Mouse (Mus musculus) midbrain, embryonic 11.5 days (tissue): ENCODE data around the gene Tmed4. TPM values are rescaled to one million over a fixed set of nuclear protein-coding genes. Genes with fewer than 3 reads are reported as not detected.
A peak's percentile ranks its signal among the peaks of the same experiment; 100 is the strongest.

Source experiments
- ATAC-seq: fragments of 200-750 bp; cut with Nextera tagmentation; 2 replicates; pipeline ENCODE4 v1.8.0; 2017; ENCODE audit warnings: moderate TSS enrichment, moderate library complexity; ENCODE audit not compliant: low FRiP score
- DNase-seq: peaks from one replicate; pipeline ENCODE4 v3.0.0; 2015; ENCODE audit warnings: low spot score; ENCODE audit errors: missing footprints
- H3K27ac ChIP-seq: fragments of 300-500 bp; sonication (generic); 2 replicates; pipeline ENCODE4 v1.5.1; 2014; ENCODE audit warnings: low read depth, low read length
- H3K27me3 ChIP-seq: fragments of 300-500 bp; sonication (generic); 2 replicates; pipeline ENCODE4 v1.6.1; 2014; ENCODE audit warnings: mild to moderate bottlenecking, low read length, moderate library complexity, mixed read lengths; ENCODE audit not compliant: control insufficient read depth, insufficient read depth
- H3K36me3 ChIP-seq: fragments of 300-500 bp; sonication (generic); 2 replicates; pipeline ENCODE4 v1.6.1; 2014; ENCODE audit warnings: mild to moderate bottlenecking, low read length, moderate library complexity, mixed read lengths; ENCODE audit not compliant: control insufficient read depth, insufficient read depth
- H3K4me1 ChIP-seq: fragments of 300-500 bp; sonication (generic); 2 replicates; pipeline ENCODE4 v1.6.1; 2014; ENCODE audit warnings: low read length; ENCODE audit not compliant: control insufficient read depth, insufficient read depth
- H3K4me2 ChIP-seq: fragments of 300-500 bp; sonication (generic); 2 replicates; pipeline ENCODE4 v1.6.1; 2014; ENCODE audit warnings: mild to moderate bottlenecking, moderate library complexity
- H3K4me3 ChIP-seq: fragments of 300-500 bp; sonication (generic); 2 replicates; pipeline ENCODE4 v1.5.1; 2014; ENCODE audit warnings: low read depth, low read length
- H3K9ac ChIP-seq: fragments of 300-500 bp; sonication (generic); 2 replicates; pipeline ENCODE4 v1.6.1; 2014; ENCODE audit warnings: low read length
- H3K9me3 ChIP-seq: fragments of 300-500 bp; sonication (generic); 2 replicates; pipeline ENCODE4 v1.6.1; 2016; ENCODE audit warnings: low read length; ENCODE audit not compliant: control insufficient read depth
- WGBS: fragments of 180-500 bp; shearing (Covaris S2); extraction: QIAGEN DNeasy Blood & Tissue Kit; methylation state at CpG from one replicate; pipeline ENCODE4 v1.1.7; 2014; 5-methylcytosine and 5-hydroxymethylcytosine counted together
- polyA plus RNA-seq: library from polyadenylated mRNA; unstranded; fragments of >200 nt; fragmentation: Nextera tagmentation; extraction: Ambion mirVana; gene quantifications from 2 replicates; pipeline ENCODE4 v1.2.1, GENCODE M21; 2014

Tmed4 gene
- polyA plus RNA-seq: 148 and 161 TPM in 2 replicates

DNA sequence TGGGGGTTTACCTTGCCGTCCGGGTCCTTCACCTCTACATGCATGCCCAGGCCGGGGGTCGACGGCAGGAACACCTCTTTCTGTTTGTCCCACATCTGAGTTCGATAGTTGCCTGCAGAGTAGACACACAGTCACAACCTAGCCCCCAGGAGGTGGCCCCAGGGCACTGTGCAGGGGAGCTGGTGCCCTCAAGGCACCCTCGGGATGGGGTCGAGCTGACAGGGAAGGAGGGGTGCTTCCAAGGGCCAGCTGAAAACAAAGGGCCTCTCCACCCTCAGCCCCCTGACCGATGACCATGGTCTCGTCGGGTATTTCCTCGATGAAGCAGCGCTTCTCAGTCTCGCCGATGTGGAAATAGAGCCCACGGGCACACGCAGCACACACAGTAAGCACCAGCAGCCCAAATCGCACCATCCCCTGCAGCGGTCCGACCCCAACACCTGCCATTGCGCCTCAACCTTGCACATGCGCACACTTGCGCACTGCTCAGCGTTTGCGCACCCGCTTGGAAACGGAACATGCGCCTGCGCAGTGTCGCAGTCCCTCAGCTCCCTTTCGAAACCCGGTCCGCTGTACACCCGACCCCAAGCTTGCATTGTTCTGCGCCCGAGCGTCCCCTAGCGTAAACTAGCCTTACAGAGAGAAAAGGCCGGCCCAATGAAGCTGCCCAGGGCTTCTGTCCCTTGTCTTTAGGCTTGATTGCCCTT, at the start of gene Tmed4:
Gene Tmed4, minus strand, starts transcription at position 484 of the 707 bp plus-strand sequence.
- WGBS: under 1% methylated on average over 39 of the region's 39 CpGs
- ATAC-seq (peak; percentile 98), DNase-seq (peak; percentile 99)
- Histone ChIP-seq H3K36me3 (peaks cover 7% of the 10 kb centered on the region; the same call in 1 of the 2 replicates), H3K9ac (peak within 1 kb of the TSS; percentile 92), H3K4me2 (peak within 1 kb of the TSS; percentile 63), H3K4me1 (peaks cover 11% of the 10 kb centered on the region), H3K27ac (peak within 1 kb of the TSS; percentile 63), H3K4me3 (peak within 1 kb of the TSS; percentile 91), H3K27me3 (no peaks in the 10 kb centered on the region), H3K9me3 (no peaks in the 10 kb centered on the region)

- peak; percentile 54 for DNase-seq
- no peak for ATAC-seq
- Histone ChIP-seq H3K36me3 (no peaks in the 10 kb centered on the region), H3K4me3 (no peak overlapping the region), H3K27ac (no peak overlapping the region), H3K9me3 (no peaks in the 10 kb centered on the region), H3K9ac (no peak overlapping the region), H3K27me3 (no peaks in the 10 kb centered on the region), H3K4me1 (no peaks in the 10 kb centered on the region), H3K4me2 (no peak overlapping the region)
- 90% methylated on average over 5 of the region's 5 CpGs for WGBS
Observed at GRCm38 (mm10) chr11:6323348-6323747, 48.7 kb upstream of the Tmed4 start.

GRCm38 (mm10) chr11:6322086-6322485, 47.4 kb upstream of the Tmed4 start:
- WGBS: 89% methylated on average over 2 of the region's 2 CpGs

GRCm38 (mm10) chr11:6319374-6319773, 44.7 kb upstream of the Tmed4 start:
- H3K27me3 ChIP-seq: no peaks in the 10 kb centered on the region
- H3K36me3 ChIP-seq: peaks cover 9% of the 10 kb centered on the region; the same call in 1 of the 2 replicates
- no peak for DNase-seq
- no peak for ATAC-seq
- no peak overlapping the region for H3K4me2 ChIP-seq
- no peaks in the 10 kb centered on the region for H3K4me1 ChIP-seq
- no peak overlapping the region for H3K27ac ChIP-seq
- no peaks in the 10 kb centered on the region for H3K9me3 ChIP-seq
- no peak overlapping the region for H3K9ac ChIP-seq
- H3K4me3 ChIP-seq: no peak overlapping the region
- WGBS: 93% methylated on average over 2 of the region's 2 CpGs

More at GRCm38 (mm10) chr11:6322086-6322485, 47.4 kb upstream of the Tmed4 start:
- H3K4me3 ChIP-seq: no peak overlapping the region
- H3K27ac ChIP-seq: no peak overlapping the region
- no peaks in the 10 kb centered on the region for H3K27me3 ChIP-seq
- peaks cover 4% of the 10 kb centered on the region; the same call in 1 of the 2 replicates for H3K36me3 ChIP-seq
- DNase-seq (peak; percentile 65), ATAC-seq (no peak)
- H3K4me2 ChIP-seq: no peak overlapping the region
- H3K9me3 ChIP-seq: no peaks in the 10 kb centered on the region
- H3K9ac ChIP-seq: no peak overlapping the region
- H3K4me1 ChIP-seq: no peaks in the 10 kb centered on the region

DNA sequence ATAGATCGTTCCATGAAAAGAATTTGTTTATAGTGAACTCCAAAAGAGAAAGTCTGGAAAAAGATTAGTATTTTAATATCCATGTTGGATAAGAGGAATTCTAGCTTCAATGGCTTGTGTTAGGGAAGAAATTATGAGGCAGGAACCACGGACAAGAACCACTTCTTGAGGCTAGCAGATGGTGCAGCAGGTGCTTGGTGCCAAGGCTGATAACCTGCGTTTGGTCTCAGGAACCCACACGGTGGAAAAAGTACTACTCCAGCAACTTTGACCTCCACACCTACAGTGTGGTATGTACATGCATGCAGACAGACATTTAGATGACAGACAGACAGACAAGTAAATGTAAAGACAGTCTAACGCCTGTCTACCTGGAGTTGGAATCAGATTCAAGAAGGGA, 43.9 kb upstream of the Tmed4 start:
- DNase-seq (no peak), ATAC-seq (no peak)
- Histone ChIP-seq H3K9ac (no peak overlapping the region), H3K4me3 (no peak overlapping the region), H3K4me1 (no peaks in the 10 kb centered on the region), H3K9me3 (no peaks in the 10 kb centered on the region), H3K27ac (no peak overlapping the region), H3K4me2 (no peak overlapping the region), H3K27me3 (no peaks in the 10 kb centered on the region), H3K36me3 (peaks cover 11% of the 10 kb centered on the region; the same call in 1 of the 2 replicates)
- 91% methylated on average over 5 of the region's 5 CpGs for WGBS

DNA sequence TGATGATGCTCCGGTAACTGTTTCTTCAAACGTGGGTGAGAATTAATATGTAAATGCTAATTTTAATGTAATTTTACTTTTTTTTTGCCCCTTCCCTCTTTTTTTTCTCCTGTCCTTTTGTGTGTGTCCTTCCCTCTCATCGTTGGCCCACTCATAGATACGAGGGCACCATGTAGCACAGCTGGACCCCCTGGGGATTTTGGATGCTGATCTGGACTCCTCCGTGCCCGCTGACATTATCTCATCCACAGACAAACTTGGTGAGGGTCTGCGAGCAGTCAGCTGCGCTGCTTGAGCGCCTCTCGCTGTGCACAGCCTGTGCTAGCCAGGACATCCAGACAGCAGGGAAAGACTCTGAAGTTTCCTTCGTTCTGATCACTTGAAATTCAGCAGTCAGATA, 42.2 kb upstream of the Tmed4 start:
- no peaks in the 10 kb centered on the region for H3K4me1 ChIP-seq
- 89% methylated on average over 11 of the region's 11 CpGs for WGBS
- no peak overlapping the region for H3K9ac ChIP-seq
- ATAC-seq: no peak
- H3K27me3 ChIP-seq: no peaks in the 10 kb centered on the region
- no peak overlapping the region for H3K4me3 ChIP-seq
- H3K4me2 ChIP-seq: no peak overlapping the region
- H3K9me3 ChIP-seq: no peaks in the 10 kb centered on the region
- peaks cover 11% of the 10 kb centered on the region; the same call in 1 of the 2 replicates for H3K36me3 ChIP-seq
- H3K27ac ChIP-seq: no peak overlapping the region
- DNase-seq: peak; percentile 19

DNA sequence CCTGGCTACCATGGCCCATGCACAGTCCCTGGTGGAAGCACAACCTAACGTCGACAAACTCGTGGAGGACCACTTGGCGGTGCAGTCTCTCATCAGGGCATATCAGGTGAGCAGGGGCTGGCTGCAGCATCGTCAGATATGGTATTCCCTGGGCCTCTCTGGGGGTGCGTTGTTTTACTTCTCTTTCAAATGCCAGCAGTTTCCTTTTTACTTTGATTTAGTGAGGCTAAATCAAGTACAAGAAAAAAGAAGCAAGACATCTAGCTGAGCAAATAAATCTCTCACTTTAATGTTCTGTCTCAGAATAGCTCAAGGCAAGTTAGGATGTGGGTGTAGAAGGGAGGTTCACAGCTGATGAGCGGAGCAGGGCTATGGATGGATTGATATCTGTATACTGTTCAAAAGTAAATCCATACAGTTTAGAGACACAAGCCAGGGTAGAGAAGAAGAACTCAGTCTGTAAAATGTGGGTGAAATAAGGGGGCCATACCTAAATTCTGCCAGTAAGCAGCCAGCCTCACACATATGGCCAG, 39.3 kb upstream of the Tmed4 start:
- DNase-seq (no peak), ATAC-seq (no peak)
- H3K9me3 ChIP-seq: no peaks in the 10 kb centered on the region
- H3K4me1 ChIP-seq: no peaks in the 10 kb centered on the region
- H3K36me3 ChIP-seq: peaks cover 11% of the 10 kb centered on the region; the same call in 1 of the 2 replicates
- H3K27me3 ChIP-seq: no peaks in the 10 kb centered on the region
- no peak overlapping the region for H3K4me2 ChIP-seq
- H3K27ac ChIP-seq: no peak overlapping the region
- H3K9ac ChIP-seq: no peak overlapping the region
- 92% methylated on average over 7 of the region's 7 CpGs for WGBS
- H3K4me3 ChIP-seq: no peak overlapping the region

- H3K27ac ChIP-seq: no peak overlapping the region
- no peaks in the 10 kb centered on the region for H3K27me3 ChIP-seq
- H3K36me3 ChIP-seq: no peaks in the 10 kb centered on the region; the same call in 1 of the 2 replicates
- ATAC-seq (no peak), DNase-seq (no peak)
- no peaks in the 10 kb centered on the region for H3K4me1 ChIP-seq
- no peak overlapping the region for H3K9ac ChIP-seq
- 92% methylated on average over 4 of the region's 4 CpGs for WGBS
- no peak overlapping the region for H3K4me2 ChIP-seq
- no peak overlapping the region for H3K4me3 ChIP-seq
- H3K9me3 ChIP-seq: no peaks in the 10 kb centered on the region
Observed at GRCm38 (mm10) chr11:6308181-6308580, 33.5 kb upstream of the Tmed4 start.

DNA sequence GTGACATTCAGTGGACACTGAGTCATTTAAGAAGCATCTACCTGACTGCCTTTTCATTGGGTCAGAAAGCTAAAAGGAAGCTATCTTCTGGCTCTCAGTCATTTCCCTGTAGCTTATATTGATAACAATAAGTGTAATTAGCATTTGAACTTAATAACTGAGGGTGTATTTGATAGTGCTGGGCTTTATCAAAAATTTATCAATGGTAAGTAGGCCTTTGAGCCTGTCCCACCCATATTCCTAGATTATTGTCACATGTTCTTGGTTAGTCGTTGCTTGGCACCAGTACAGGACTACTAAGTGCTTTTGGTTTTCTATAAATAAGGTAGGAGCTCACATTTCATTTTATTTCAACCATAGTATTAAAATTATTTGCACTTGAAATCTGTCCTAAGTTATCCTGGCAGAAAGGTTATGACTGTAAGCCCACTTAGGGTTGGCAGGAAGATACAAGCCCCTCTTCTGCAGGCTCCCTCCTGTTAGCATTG, 31.3 kb upstream of the Tmed4 start:
- 93% methylated on average over 1 of the region's 1 CpGs for WGBS
- no peak for DNase-seq

More for the DNA sequence above, 31.3 kb upstream of the Tmed4 start:
- no peak overlapping the region for H3K9ac ChIP-seq
- ATAC-seq: no peak
- no peaks in the 10 kb centered on the region for H3K9me3 ChIP-seq
- no peak overlapping the region for H3K4me3 ChIP-seq
- H3K36me3 ChIP-seq: peaks cover 2% of the 10 kb centered on the region; the same call in 1 of the 2 replicates
- H3K4me1 ChIP-seq: no peaks in the 10 kb centered on the region
- H3K27me3 ChIP-seq: no peaks in the 10 kb centered on the region
- H3K27ac ChIP-seq: no peak overlapping the region
- H3K4me2 ChIP-seq: no peak overlapping the region
